ENCODE assay signal across 8 mouse cellular contexts in genomic region chr1:171295063-171295402, GRCm38 (mm10). TPM values are rescaled to one million over a fixed set of nuclear protein-coding genes. Genes with fewer than 3 reads are reported as not detected.
DNase-seq lines count a peak whose midpoint lies in the region; ATAC-seq and TF ChIP-seq lines count a peak whose summit lies in the region.

No protein-coding gene starts in this region.

- peak overlapping the region; percentile 72 for H3K4me2 ChIP-seq in heart, embryonic 15.5 days
- H3K4me2 ChIP-seq in hindbrain, embryonic 12.5 days (replicated peaks), result peak overlapping the region; percentile 75

- no peak for ATAC-seq in heart, embryonic 15.5 days (replicated peaks; ENCODE audit: insufficient number of reproducible peaks, insufficient read depth, low FRiP score, low read depth)
- peak; percentile 53 for ATAC-seq in hindbrain, embryonic 12.5 days (ENCODE audit: low FRiP score)
- peak; percentile 40; the same call in 1 of the 2 replicates for ATAC-seq in megakaryocyte-erythroid progenitor cell, adult 5-6 weeks (replicated peaks; ENCODE audit: low FRiP score, low TSS enrichment, poor library complexity, severe bottlenecking)
- ATAC-seq in cerebellum, adult (ENCODE audit: insufficient number of reproducible peaks, low FRiP score, low TSS enrichment), result no peak

- H3K36me3 ChIP-seq in heart, embryonic 15.5 days, result 0 out of 2 replicates have a peak, but pooled peaks cover 4% of the 10 kb centered on the region
- H3K36me3 ChIP-seq in MEL (ENCODE audit: control insufficient read depth in 1 of 2, insufficient read depth in 2 of 2, low read length in 2 of 2), result peaks cover 0 to 14% of the 10 kb centered on the region in 2 experiments; a peak in 2 of 4 replicates
- 0 out of 2 replicates have a peak, but pooled peaks cover under 1% of the 10 kb centered on the region for H3K36me3 ChIP-seq in hindbrain, embryonic 12.5 days

- peaks cover 8% of the 10 kb centered on the region for H3K4me1 ChIP-seq in heart, embryonic 15.5 days (replicated peaks)
- peaks cover 0 to 9% of the 10 kb centered on the region in 2 experiments; a peak in 3 of 4 replicates for H3K4me1 ChIP-seq in MEL (ENCODE audit: control insufficient read depth in 1 of 2, insufficient read depth in 2 of 2, low read length in 2 of 2)
- peaks cover 9% of the 10 kb centered on the region for H3K4me1 ChIP-seq in hindbrain, embryonic 12.5 days

- TF ChIP-seq RAD21 in MEL (IDR thresholded peaks at IDR 0.05; ENCODE audit: low read depth, low read length), result no peak

- intact Hi-C loops in left cerebral cortex, postnatal 14 days (cut with DNase I), result no loop called here

- no peak for TF ChIP-seq EP300 in MEL (IDR thresholded peaks at IDR 0.05; ENCODE audit: low read depth in 1 of 2, low read length in 2 of 2)

- no peak for DNase-seq in heart, adult 8-10 months (ENCODE audit: low spot score)
- no peak for DNase-seq in MEL (ENCODE audit: low read depth, low spot score)
- no peak for DNase-seq in left cerebral cortex, postnatal 14 days (ENCODE audit: low spot score in 2 of 2)
- no peak for DNase-seq in gastrocnemius, adult 8-10 months (ENCODE audit: low spot score in 2 of 2)

- H3K4me3 ChIP-seq in heart, embryonic 15.5 days, result peak overlapping the region; percentile 80
- peak overlapping the region; percentile 83 to 100 for H3K4me3 ChIP-seq in MEL (ENCODE audit: control insufficient read depth in 1 of 2, insufficient read depth in 1 of 2, low read depth in 2 of 2, low read length in 2 of 2)
- peak overlapping the region; percentile 76 for H3K4me3 ChIP-seq in hindbrain, embryonic 12.5 days

- peak overlapping the region; percentile 94 for H3K27ac ChIP-seq in heart, embryonic 15.5 days
- peak overlapping the region; percentile 99 for H3K27ac ChIP-seq in MEL (ENCODE audit: control insufficient read depth, low read depth, low read length)
- peak overlapping the region; percentile 93 for H3K27ac ChIP-seq in hindbrain, embryonic 12.5 days

- TF ChIP-seq POLR2A in MEL (IDR thresholded peaks at IDR 0.05; ENCODE audit: control insufficient read depth in 1 of 2, insufficient read depth in 1 of 2, low read depth in 1 of 2, low read length in 2 of 2, poor library complexity in 1 of 2), result no peak; a peak in 1 of 4 replicates

- WGBS in heart, embryonic 15.5 days, result 12% methylated on average over 3 of the region's 3 CpGs
- 16% methylated on average over 3 of the region's 3 CpGs for WGBS in hindbrain, embryonic 12.5 days

- no peaks in the 10 kb centered on the region for H3K9me3 ChIP-seq in heart, embryonic 15.5 days (replicated peaks)
- H3K9me3 ChIP-seq in MEL (replicated peaks; ENCODE audit: insufficient read depth, low read length), result no peaks in the 10 kb centered on the region
- H3K9me3 ChIP-seq in hindbrain, embryonic 12.5 days (replicated peaks), result no peaks in the 10 kb centered on the region

- TF ChIP-seq CTCF in MEL (IDR thresholded peaks at IDR 0.05 in 2 of 3, conservative IDR thresholded peaks at IDR 0.05 in 1 of 3; ENCODE audit: control insufficient read depth in 1 of 3, insufficient read depth in 1 of 3, low read depth in 2 of 3, low read length in 3 of 3, poor library complexity in 1 of 3, severe bottlenecking in 1 of 3), result no peak

- peaks cover 22% of the 10 kb centered on the region for H3K27me3 ChIP-seq in heart, embryonic 15.5 days
- no peaks in the 10 kb centered on the region; a peak in 1 of 4 replicates for H3K27me3 ChIP-seq in MEL (ENCODE audit: control insufficient read depth in 1 of 2, insufficient read depth in 2 of 2, low read length in 2 of 2)
- H3K27me3 ChIP-seq in hindbrain, embryonic 12.5 days, result peaks cover 24% of the 10 kb centered on the region

- H3K9ac ChIP-seq in heart, embryonic 15.5 days, result peak overlapping the region; percentile 83
- peak overlapping the region; percentile 99 for H3K9ac ChIP-seq in MEL (ENCODE audit: control insufficient read depth, low read depth, low read length, poor library complexity, severe bottlenecking)
- peak overlapping the region; percentile 84 for H3K9ac ChIP-seq in hindbrain, embryonic 12.5 days

- H3K79me2 ChIP-seq in MEL (ENCODE audit: control insufficient read depth, insufficient read depth, low read length, poor library complexity), result peaks cover 14% of the 10 kb centered on the region

TF ChIP-seq in MEL, 35 proteins besides CTCF, POLR2A, EP300 and RAD21:
- TF ChIP-seq BHLHE40 (IDR thresholded peaks at IDR 0.05; ENCODE audit: borderline replicate concordance, low read depth, low read length) (no peak), NELFE (IDR thresholded peaks at IDR 0.05; ENCODE audit: low read depth, low read length) (peak; percentile 53), POLR2AphosphoS2 (IDR thresholded peaks at IDR 0.05; ENCODE audit: low read length) (0 out of 2 replicates have a peak, but pooled peaks have one; percentile 58), TBP (IDR thresholded peaks at IDR 0.05; ENCODE audit: low read depth, low read length) (peak; percentile 52; the same call in 1 of the 2 replicates), KAT2A (conservative IDR thresholded peaks at IDR 0.05; ENCODE audit: low read depth, low read length) (no peak)

RNA-seq across cellular contexts. Expression of gene Ufc1, which starts 0.2 kb away (rescaled TPM):
- polyA plus RNA-seq in heart, embryonic 15.5 days (2015; fragmentation: Nextera tagmentation; extraction: Ambion mirVana), result 83.6 and 85.0 TPM in 2 replicates
- total RNA-seq in heart, adult 8-10 months (2022), result 10 to 100 TPM; 88.2 to 96.3 (median 90.7) TPM
- 100 and 101 TPM in 2 replicates for total RNA-seq in MEL (2012; rRNA removed)
- 100 to 1,000 TPM in 1 of 2 experiments, 10 to 100 TPM in 1; 71.0 to 408 TPM for polyA plus RNA-seq in MEL (2012; ENCODE audit: insufficient read depth in 1 of 2, insufficient read length in 2 of 2, low read depth in 1 of 2, low replicate concordance in 2 of 2, missing spikeins in 1 of 2)
- polyA plus RNA-seq in hindbrain, embryonic 12.5 days (2016; fragmentation: Nextera tagmentation; extraction: Ambion mirVana), result 106 and 108 TPM in 2 replicates
- total RNA-seq in megakaryocyte-erythroid progenitor cell, adult 5-6 weeks (2014; fragmentation: Nextera tagmentation), result 74.8 and 83.3 TPM in 2 replicates
- total RNA-seq in megakaryocyte-erythroid progenitor cell, adult 5-6 weeks (2017), result 65.6 and 72.6 TPM in 2 replicates
- total RNA-seq in left cerebral cortex, postnatal 14 days (2021), result 100 to 1,000 TPM; 106 to 113 TPM
- total RNA-seq in gastrocnemius, adult 8-10 months (2022), result 100 to 1,000 TPM; 102 to 110 (median 106) TPM

RNA-seq across cellular contexts. Expression of gene Usp21, which starts 7.2 kb away (rescaled TPM):
- polyA plus RNA-seq in heart, embryonic 15.5 days (2015; fragmentation: Nextera tagmentation; extraction: Ambion mirVana), result 44.9 and 55.6 TPM in 2 replicates
- 10 to 100 TPM; 18.9 to 21.1 (median 19.9) TPM for total RNA-seq in heart, adult 8-10 months (2022)
- 10.0 and 11.3 TPM in 2 replicates for total RNA-seq in MEL (2012; rRNA removed)
- 10 to 100 TPM in 1 of 2 experiments, not detected in 1; 66.4 TPM for polyA plus RNA-seq in MEL (2012; ENCODE audit: insufficient read depth in 1 of 2, insufficient read length in 2 of 2, low read depth in 1 of 2, low replicate concordance in 2 of 2, missing spikeins in 1 of 2)
- 114 and 117 TPM in 2 replicates for polyA plus RNA-seq in hindbrain, embryonic 12.5 days (2016; fragmentation: Nextera tagmentation; extraction: Ambion mirVana)
- 44.1 and 50.1 TPM in 2 replicates for total RNA-seq in megakaryocyte-erythroid progenitor cell, adult 5-6 weeks (2014; fragmentation: Nextera tagmentation)
- total RNA-seq in megakaryocyte-erythroid progenitor cell, adult 5-6 weeks (2017), result 16.9 and 33.0 TPM in 2 replicates
- 10 to 100 TPM; 54.1 to 58.0 TPM for total RNA-seq in left cerebral cortex, postnatal 14 days (2021)
- 10 to 100 TPM; 15.3 to 19.3 (median 16.2) TPM for total RNA-seq in gastrocnemius, adult 8-10 months (2022)

RNA-seq across cellular contexts. Expression of gene Ppox, which starts 14.0 kb away (rescaled TPM):
- polyA plus RNA-seq in heart, embryonic 15.5 days (2015; fragmentation: Nextera tagmentation; extraction: Ambion mirVana), result 32.7 and 47.2 TPM in 2 replicates
- 10 to 100 TPM; 11.9 to 16.6 (median 12.7) TPM for total RNA-seq in heart, adult 8-10 months (2022)
- total RNA-seq in MEL (2012; rRNA removed), result 21.5 and 27.0 TPM in 2 replicates
- polyA plus RNA-seq in MEL (2012; ENCODE audit: insufficient read depth in 1 of 2, insufficient read length in 2 of 2, low read depth in 1 of 2, low replicate concordance in 2 of 2, missing spikeins in 1 of 2), result 10 to 100 TPM in 1 of 2 experiments, not detected in 1; 63.6 TPM
- 60.5 and 60.9 TPM in 2 replicates for polyA plus RNA-seq in hindbrain, embryonic 12.5 days (2016; fragmentation: Nextera tagmentation; extraction: Ambion mirVana)
- 114 and 123 TPM in 2 replicates for total RNA-seq in megakaryocyte-erythroid progenitor cell, adult 5-6 weeks (2014; fragmentation: Nextera tagmentation)
- 18.1 and 29.5 TPM in 2 replicates for total RNA-seq in megakaryocyte-erythroid progenitor cell, adult 5-6 weeks (2017)
- total RNA-seq in left cerebral cortex, postnatal 14 days (2021), result 10 to 100 TPM; 20.5 to 23.9 TPM
- 10 to 100 TPM in 2 of 4 experiments, 1 to 10 TPM in 2; 7.3 to 10.7 (median 9.0) TPM for total RNA-seq in gastrocnemius, adult 8-10 months (2022)

RNA-seq across cellular contexts. Expression of gene B4galt3, which starts 24.9 kb away (rescaled TPM):
- 44.4 and 56.4 TPM in 2 replicates for polyA plus RNA-seq in heart, embryonic 15.5 days (2015; fragmentation: Nextera tagmentation; extraction: Ambion mirVana)
- total RNA-seq in heart, adult 8-10 months (2022), result 10 to 100 TPM; 15.4 to 20.8 (median 19.1) TPM
- 16.5 and 16.8 TPM in 2 replicates for total RNA-seq in MEL (2012; rRNA removed)
- 10 to 100 TPM in 1 of 2 experiments, not detected in 1; 33.1 TPM for polyA plus RNA-seq in MEL (2012; ENCODE audit: insufficient read depth in 1 of 2, insufficient read length in 2 of 2, low read depth in 1 of 2, low replicate concordance in 2 of 2, missing spikeins in 1 of 2)
- 83.6 and 85.6 TPM in 2 replicates for polyA plus RNA-seq in hindbrain, embryonic 12.5 days (2016; fragmentation: Nextera tagmentation; extraction: Ambion mirVana)
- 34.5 and 55.7 TPM in 2 replicates for total RNA-seq in megakaryocyte-erythroid progenitor cell, adult 5-6 weeks (2014; fragmentation: Nextera tagmentation)
- total RNA-seq in megakaryocyte-erythroid progenitor cell, adult 5-6 weeks (2017), result 15.2 and 24.0 TPM in 2 replicates
- 10 to 100 TPM; 59.8 to 61.3 TPM for total RNA-seq in left cerebral cortex, postnatal 14 days (2021)
- 10 to 100 TPM in 2 of 4 experiments, 1 to 10 TPM in 2; 8.7 to 14.1 (median 10.9) TPM for total RNA-seq in gastrocnemius, adult 8-10 months (2022)

RNA-seq across cellular contexts. Expression of gene Dedd, which starts 33.9 kb away (rescaled TPM):
- 33.9 and 37.7 TPM in 2 replicates for polyA plus RNA-seq in heart, embryonic 15.5 days (2015; fragmentation: Nextera tagmentation; extraction: Ambion mirVana)
- total RNA-seq in heart, adult 8-10 months (2022), result 10 to 100 TPM; 21.2 to 26.1 (median 21.9) TPM
- total RNA-seq in MEL (2012; rRNA removed), result 24.9 and 28.7 TPM in 2 replicates
- 10 to 100 TPM in 1 of 2 experiments, not detected in 1; 44.9 TPM for polyA plus RNA-seq in MEL (2012; ENCODE audit: insufficient read depth in 1 of 2, insufficient read length in 2 of 2, low read depth in 1 of 2, low replicate concordance in 2 of 2, missing spikeins in 1 of 2)
- 54.6 and 58.9 TPM in 2 replicates for polyA plus RNA-seq in hindbrain, embryonic 12.5 days (2016; fragmentation: Nextera tagmentation; extraction: Ambion mirVana)
- total RNA-seq in megakaryocyte-erythroid progenitor cell, adult 5-6 weeks (2014; fragmentation: Nextera tagmentation), result 22.4 and 38.5 TPM in 2 replicates
- 13.5 and 23.7 TPM in 2 replicates for total RNA-seq in megakaryocyte-erythroid progenitor cell, adult 5-6 weeks (2017)
- 10 to 100 TPM; 35.9 to 38.1 TPM for total RNA-seq in left cerebral cortex, postnatal 14 days (2021)
- 10 to 100 TPM; 31.9 to 39.7 (median 37.3) TPM for total RNA-seq in gastrocnemius, adult 8-10 months (2022)

Comparison
In these comparisons a context has a peak if more than half of its experiments do, and no peak if none do; other contexts are left out.
1. ATAC-seq: peak in hindbrain, embryonic 12.5 days (single experiment) and megakaryocyte-erythroid progenitor cell, adult 5-6 weeks (single experiment); none in heart, embryonic 15.5 days (single experiment) and cerebellum, adult (single experiment).
2. Peak in every context shown above with its lines, with median percentiles within 50 percentile points of each other: H3K27ac ChIP-seq, H3K4me3 ChIP-seq and H3K9ac ChIP-seq.